Mouse (Mus musculus): ENCODE data around the gene Nuak1.

- no peak for TF ChIP-seq POLR2A (IDR thresholded peaks at IDR 0.05; ENCODE audit: low read depth, low read length)
- TF ChIP-seq CTCF (IDR thresholded peaks at IDR 0.05; ENCODE audit: borderline replicate concordance, insufficient read depth, low read length) = no peak
These were observed 7.1 kb downstream of the Nuak1 start for GRCm38 (mm10) chr10:84433193-84433801.

Data from embryonic fibroblast, embryonic 13.5 days (primary cell).